Mouse (Mus musculus): ENCODE results near the gene BC005537. TPM values are rescaled to one million over a fixed set of nuclear protein-coding genes. Genes with fewer than 3 reads are reported as not detected.

The BC005537 gene
- polyA plus RNA-seq, 1 experiment: 80.2 TPM

DNA sequence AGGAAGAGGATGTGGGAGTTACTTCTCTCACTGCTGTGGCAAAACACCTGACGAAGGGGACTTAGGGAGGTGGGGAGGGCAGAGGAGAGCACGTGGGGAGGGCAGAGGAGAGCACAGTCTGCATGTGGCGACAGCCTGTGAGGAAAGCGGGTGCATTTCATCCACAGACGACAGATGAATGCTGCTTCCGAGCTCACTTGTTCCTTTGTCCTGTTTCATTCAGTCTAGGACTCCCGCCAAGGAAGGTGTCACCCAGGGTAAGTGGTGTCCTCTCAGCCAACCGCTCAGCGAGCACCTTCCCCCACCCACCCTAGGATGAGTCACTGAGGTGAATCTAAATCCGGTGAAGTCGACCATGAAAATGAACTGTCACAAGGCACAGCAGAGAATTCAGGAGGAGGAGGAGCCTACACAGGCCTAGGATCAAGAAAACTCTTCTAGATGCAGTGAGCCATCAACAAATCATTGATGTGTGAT lies 15.4 kb upstream of the BC005537 start:
- Histone ChIP-seq H3K4me3 (ENCODE audit: insufficient read depth, low read depth, low read length) (no peak overlapping the region), H3K27ac (replicated peaks; ENCODE audit: low read depth, low read length) (no peak overlapping the region), H3K4me1 (ENCODE audit: control insufficient read depth, insufficient read depth, insufficient read length, low read length) (no peaks in the 10 kb centered on the region)

DNA sequence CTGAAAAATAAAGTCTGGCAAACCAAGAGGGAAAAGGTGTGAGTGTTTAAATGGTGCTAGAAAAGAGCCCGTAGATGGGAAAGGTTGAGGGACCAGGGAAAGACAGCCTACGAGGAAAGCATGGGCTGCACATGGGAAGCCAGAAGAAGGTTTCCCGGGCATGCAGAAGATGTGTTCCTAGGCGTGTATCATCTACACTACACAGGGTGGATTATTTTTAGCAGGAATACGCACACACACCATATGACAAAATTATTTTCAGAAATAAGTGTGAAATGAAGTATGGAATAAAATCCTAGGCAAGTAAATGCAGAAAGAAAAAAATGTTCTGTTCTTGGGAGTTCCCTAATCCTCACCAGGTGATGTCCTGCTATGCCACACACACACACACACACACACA lies 14.0 kb upstream of the BC005537 start:
- Histone ChIP-seq H3K4me1 (ENCODE audit: control insufficient read depth, insufficient read depth, insufficient read length, low read length) (peaks cover under 1% of the 10 kb centered on the region; the same call in 1 of the 2 replicates), H3K27ac (replicated peaks; ENCODE audit: low read depth, low read length) (no peak overlapping the region), H3K4me3 (ENCODE audit: insufficient read depth, low read depth, low read length) (no peak overlapping the region)

GRCm38 (mm10) chr13:24791349-24791748 lies 10.1 kb upstream of the BC005537 start:
- H3K4me1 ChIP-seq (ENCODE audit: control insufficient read depth, insufficient read depth, insufficient read length, low read length): peaks cover 2% of the 10 kb centered on the region; the same call in 1 of the 2 replicates
- H3K4me3 ChIP-seq (ENCODE audit: insufficient read depth, low read depth, low read length): no peak overlapping the region
- H3K27ac ChIP-seq (replicated peaks; ENCODE audit: low read depth, low read length): no peak overlapping the region

DNA sequence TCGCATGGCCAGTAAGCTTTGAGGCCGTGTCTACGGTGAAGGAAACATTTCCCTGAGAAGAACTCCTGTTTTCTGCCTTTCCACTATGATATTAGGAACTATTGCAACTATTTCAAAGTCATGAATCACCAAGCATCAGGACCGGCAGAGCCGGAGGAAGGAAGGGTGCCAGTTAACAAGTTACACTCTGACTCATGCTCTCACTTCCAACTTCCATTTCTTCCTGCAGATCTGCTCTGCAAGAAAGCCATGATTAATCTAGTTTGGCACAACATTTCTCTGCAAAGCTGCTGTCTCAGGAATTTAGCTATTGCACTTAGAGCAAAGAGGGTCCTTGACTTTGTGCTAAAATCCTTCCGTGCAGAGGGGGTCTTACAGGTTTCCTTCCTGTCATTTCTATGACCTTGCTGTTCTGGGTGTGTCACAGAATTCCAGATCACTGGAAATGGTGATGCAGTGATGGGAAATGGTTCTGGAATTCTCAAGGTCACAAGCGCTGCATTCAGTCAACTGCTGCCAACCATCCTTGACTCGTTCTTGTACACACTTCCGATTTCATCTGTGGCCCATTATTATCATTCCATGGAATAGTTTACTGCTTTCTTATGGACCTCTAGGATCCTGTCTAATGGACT lies 8.9 kb upstream of the BC005537 start:
- H3K4me3 ChIP-seq (ENCODE audit: insufficient read depth, low read depth, low read length): no peak overlapping the region
- peaks cover 2% of the 10 kb centered on the region; the same call in 1 of the 2 replicates for H3K4me1 ChIP-seq (ENCODE audit: control insufficient read depth, insufficient read depth, insufficient read length, low read length)
- peak overlapping the region; percentile 83 for H3K27ac ChIP-seq (replicated peaks; ENCODE audit: low read depth, low read length)

GRCm38 (mm10) chr13:24798686-24799085 lies 2.8 kb upstream of the BC005537 start:
- Histone ChIP-seq H3K4me1 (ENCODE audit: control insufficient read depth, insufficient read depth, insufficient read length, low read length) (no peaks in the 10 kb centered on the region; the same call in 1 of the 2 replicates), H3K27ac (replicated peaks; ENCODE audit: low read depth, low read length) (no peak overlapping the region), H3K4me3 (ENCODE audit: insufficient read depth, low read depth, low read length) (no peak overlapping the region)

DNA sequence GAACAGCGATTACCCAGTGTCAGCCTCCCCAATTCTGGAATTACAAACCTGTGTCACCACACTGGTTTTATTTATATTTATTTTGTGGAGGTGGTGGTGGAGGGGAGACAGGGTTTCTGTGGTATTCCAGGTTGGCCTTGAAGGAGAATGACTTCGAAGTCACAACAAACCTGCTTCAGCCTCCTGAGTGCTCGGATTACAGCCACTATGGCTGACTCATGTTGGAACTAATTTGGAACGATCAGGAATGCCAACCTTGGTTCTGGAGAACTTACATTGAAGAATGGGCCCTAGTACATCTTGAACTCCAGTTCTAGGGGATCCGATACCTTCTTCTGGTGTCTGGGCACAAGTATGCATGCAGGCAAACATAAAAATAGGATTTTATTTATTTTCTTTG lies 2.1 kb upstream of the BC005537 start:
- Histone ChIP-seq H3K4me3 (ENCODE audit: insufficient read depth, low read depth, low read length) (peak overlapping the region; percentile 64; the same call in 1 of the 2 replicates), H3K27ac (replicated peaks; ENCODE audit: low read depth, low read length) (peak overlapping the region; percentile 94; the same call in 1 of the 2 replicates), H3K4me1 (ENCODE audit: control insufficient read depth, insufficient read depth, insufficient read length, low read length) (no peaks in the 10 kb centered on the region)

DNA sequence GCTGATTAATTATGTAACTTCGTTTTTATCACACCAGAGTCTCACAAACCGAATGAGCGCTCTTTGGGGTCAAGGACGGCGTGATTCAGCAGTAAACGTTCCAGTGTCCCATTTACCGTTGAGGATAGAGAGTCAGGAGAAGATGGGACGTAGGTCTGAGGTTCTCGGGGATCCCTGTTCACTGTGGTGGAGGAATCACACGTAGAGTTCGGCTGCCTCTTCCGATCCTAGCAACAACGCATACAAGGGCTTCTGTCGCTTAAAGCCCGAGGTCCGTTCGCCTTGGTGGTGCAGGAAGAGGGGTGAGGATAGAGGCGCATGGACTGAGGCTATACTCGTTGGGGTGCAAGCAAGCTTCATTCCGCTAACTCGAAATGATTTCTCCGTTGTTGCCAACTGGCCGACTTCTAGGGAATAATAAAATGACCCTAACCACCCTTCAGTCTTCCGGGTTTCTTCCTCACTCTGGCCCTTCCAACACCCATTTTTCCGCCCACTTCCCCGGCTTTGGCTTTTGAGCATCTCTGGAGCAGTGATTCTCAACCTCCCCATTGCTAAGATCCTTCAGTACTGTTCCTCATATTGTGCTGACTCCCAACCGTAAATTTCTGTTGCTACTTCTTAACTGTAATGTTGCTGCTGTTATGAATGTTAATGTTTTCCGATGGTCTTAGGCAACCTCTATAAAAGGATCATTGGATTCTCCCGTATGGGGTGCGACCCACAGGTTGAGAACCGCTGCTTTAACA lies 1.4 kb upstream of the BC005537 start:
- peak overlapping the region; percentile 64 for H3K4me3 ChIP-seq (ENCODE audit: insufficient read depth, low read depth, low read length)
- H3K27ac ChIP-seq (replicated peaks; ENCODE audit: low read depth, low read length): peak overlapping the region; percentile 94
- no peaks in the 10 kb centered on the region for H3K4me1 ChIP-seq (ENCODE audit: control insufficient read depth, insufficient read depth, insufficient read length, low read length)

DNA sequence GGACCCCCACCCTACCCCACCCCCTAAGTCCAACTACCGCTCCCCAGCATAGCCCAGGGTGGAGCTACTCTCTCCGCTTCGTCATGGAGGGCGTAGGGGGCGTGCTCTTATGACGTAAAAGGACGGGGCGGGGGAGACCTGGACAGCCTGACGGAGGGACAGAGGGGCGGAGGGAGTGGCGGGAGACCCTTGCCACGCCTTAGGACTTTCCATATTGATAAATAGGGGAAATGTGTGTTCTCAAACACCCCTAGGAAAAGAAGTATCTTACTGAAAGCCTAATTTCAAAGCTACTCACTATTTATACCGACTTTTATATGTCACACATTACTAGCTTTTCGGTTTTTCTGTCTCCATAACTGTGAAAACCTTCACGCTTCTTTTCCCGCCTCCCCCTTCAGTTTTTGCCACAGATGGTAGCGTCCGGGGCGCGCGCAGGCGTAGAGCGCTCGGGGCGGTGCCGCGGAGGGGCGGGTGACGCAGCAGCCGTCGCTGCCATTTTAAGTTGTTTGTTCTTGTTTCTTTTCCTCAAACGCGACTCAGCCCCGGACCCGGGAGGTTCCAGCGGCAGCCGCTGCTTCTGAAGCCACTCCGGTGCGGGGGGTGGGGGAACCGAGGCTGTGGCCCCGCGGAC lies 666 bp upstream of the BC005537 start:
- Histone ChIP-seq H3K4me3 (ENCODE audit: insufficient read depth, low read depth, low read length) (peak overlapping the region; percentile 99), H3K4me1 (ENCODE audit: control insufficient read depth, insufficient read depth, insufficient read length, low read length) (no peaks in the 10 kb centered on the region), H3K27ac (replicated peaks; ENCODE audit: low read depth, low read length) (peak overlapping the region; percentile 99)

DNA sequence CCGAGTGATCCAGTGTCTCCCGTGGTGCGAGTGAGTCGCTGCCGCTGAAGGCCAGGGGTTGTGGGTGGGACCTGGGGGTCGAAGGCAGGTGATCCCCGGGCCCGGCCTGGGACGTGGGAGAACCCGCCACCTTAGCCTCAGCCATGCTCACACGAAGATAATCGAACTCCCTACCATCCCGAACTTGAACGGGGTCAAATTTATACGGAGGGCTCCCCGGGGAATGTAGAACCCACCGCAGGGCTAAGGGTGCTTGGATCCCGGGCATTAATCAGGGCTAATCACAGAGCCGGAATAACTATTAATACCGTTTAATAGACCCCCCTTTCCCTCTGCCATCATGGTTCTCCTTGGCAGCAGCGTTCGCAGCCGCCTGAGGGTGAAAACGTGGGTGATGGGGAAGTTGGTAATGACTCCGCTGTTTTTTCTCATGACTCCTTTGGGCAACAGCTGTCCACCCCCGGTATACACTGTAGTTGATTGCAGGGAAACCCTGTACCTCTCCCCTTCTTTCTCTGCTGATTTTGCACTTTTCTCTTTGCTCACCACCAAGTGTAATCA lies 754 bp downstream of the BC005537 start:
- H3K27ac ChIP-seq (replicated peaks; ENCODE audit: low read depth, low read length): peak overlapping the region; percentile 79
- H3K4me3 ChIP-seq (ENCODE audit: insufficient read depth, low read depth, low read length): peak overlapping the region; percentile 99

DNA sequence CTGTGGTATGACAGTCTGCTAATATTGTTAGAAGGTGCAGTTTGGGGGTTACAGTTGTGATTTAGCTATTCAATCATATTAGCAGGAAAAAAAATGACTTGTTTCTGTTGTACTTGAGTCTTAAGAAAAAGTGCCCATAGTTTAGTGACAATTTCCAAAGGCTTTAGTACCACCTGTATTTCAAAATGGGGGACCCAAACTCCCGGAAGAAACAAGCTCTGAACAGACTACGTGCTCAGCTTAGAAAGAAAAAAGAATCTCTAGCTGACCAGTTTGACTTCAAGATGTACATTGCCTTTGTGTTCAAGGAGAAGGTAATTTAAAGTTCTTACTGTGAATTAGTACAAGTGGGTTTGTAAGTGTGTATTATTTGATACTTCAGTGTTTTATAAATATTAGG lies 1.7 kb downstream of the BC005537 start:
- Histone ChIP-seq H3K4me3 (ENCODE audit: insufficient read depth, low read depth, low read length) (peak overlapping the region; percentile 99), H3K27ac (replicated peaks; ENCODE audit: low read depth, low read length) (no peak overlapping the region; the same call in 1 of the 2 replicates), H3K4me1 (ENCODE audit: control insufficient read depth, insufficient read depth, insufficient read length, low read length) (no peaks in the 10 kb centered on the region)

More for the DNA sequence above, 754 bp downstream of the BC005537 start:
- H3K4me1 ChIP-seq (ENCODE audit: control insufficient read depth, insufficient read depth, insufficient read length, low read length): no peaks in the 10 kb centered on the region

DNA sequence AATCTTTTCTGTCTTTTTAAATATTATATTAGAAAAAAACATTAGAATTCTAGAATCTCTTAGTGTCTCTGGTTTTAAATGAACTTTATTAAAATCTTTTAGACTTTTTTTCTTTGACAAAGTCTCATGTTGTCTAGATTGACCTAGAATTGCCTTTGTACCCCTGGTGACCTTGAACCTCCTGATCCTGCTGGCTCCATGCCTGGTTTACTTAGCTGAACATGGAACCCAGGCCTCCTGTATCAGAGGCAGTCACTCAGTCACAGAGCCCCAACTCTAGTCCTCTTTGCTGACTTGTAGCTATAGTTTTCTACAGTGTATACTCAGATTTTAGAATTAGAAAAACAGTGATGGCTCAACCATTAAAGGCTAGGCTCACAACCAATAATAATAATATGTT lies 4.6 kb downstream of the BC005537 start:
- Histone ChIP-seq H3K4me3 (ENCODE audit: insufficient read depth, low read depth, low read length) (no peak overlapping the region), H3K27ac (replicated peaks; ENCODE audit: low read depth, low read length) (no peak overlapping the region), H3K4me1 (ENCODE audit: control insufficient read depth, insufficient read depth, insufficient read length, low read length) (no peaks in the 10 kb centered on the region)

- Histone ChIP-seq H3K27ac (replicated peaks; ENCODE audit: low read depth, low read length) (no peak overlapping the region), H3K4me1 (ENCODE audit: control insufficient read depth, insufficient read depth, insufficient read length, low read length) (no peaks in the 10 kb centered on the region), H3K4me3 (ENCODE audit: insufficient read depth, low read depth, low read length) (no peak overlapping the region)
These were observed 11.1 kb downstream of the BC005537 start for GRCm38 (mm10) chr13:24812521-24812920.

DNA sequence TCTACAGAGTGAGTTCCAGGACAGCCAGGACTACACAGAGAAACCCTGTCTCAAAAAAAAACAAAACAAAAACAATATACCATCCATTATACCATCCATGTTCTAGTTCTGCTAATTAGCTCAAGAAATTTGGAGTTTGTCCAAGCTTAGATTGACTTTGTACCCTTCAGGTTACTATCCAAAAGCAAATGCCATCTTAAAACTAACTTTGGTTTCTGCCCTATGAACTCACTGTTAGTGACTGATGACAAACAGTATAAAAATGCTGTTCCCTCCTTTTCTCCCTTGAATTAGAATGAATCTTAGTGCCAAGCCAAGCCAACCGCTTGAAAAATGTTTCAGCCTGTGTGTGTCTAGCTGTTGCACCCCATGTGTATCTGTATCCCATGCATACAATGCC lies 13.2 kb downstream of the BC005537 start:
- Histone ChIP-seq H3K4me3 (ENCODE audit: insufficient read depth, low read depth, low read length) (no peak overlapping the region), H3K4me1 (ENCODE audit: control insufficient read depth, insufficient read depth, insufficient read length, low read length) (no peaks in the 10 kb centered on the region), H3K27ac (replicated peaks; ENCODE audit: low read depth, low read length) (no peak overlapping the region)

- Histone ChIP-seq H3K4me1 (ENCODE audit: control insufficient read depth, insufficient read depth, insufficient read length, low read length) (no peaks in the 10 kb centered on the region), H3K27ac (replicated peaks; ENCODE audit: low read depth, low read length) (no peak overlapping the region), H3K4me3 (ENCODE audit: insufficient read depth, low read depth, low read length) (no peak overlapping the region)
These were observed 15.0 kb downstream of the BC005537 start for GRCm38 (mm10) chr13:24816125-24817092.
